Mouse (Mus musculus) cerebellum, postnatal 4 days (tissue): ENCODE measurements around the gene Ano8.
"Not testable (repeated sequence)": the region's sequence is repeated elsewhere in the genome, so short reads cannot be mapped to it uniquely, and the experiment has no call there.

ENCODE experiments used
- DNase-seq, 2 experiments: peaks; one replicate each; pipeline ENCODE4 v3.0.0; 2022; ENCODE audit warnings: low spot score in 2 of 2, mixed read lengths in 1 of 2

Gene Ano8

GRCm38 (mm10) chr8:71441404-71441803, 44.4 kb downstream of the Ano8 start:
- DNase-seq = peak in 1 of 2 experiments; percentile 26

DNA sequence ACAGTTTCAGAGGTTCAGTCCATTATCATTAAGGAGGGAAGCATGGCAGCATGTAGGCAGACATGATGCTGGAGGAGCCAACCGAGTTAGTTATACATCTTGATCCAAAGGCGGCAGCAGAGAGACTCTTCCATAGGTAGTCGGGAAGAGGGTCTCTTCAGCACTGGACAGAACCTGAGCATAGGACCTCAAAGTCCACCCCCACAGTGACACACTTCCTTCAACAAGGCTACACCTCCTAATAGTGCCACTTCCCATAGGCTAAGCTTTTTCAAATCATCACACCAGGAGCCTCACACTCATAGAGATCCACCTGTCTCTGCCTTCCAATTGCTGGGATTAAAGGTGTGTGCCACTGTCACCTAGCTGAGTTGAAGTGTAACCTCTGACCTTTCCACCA, 48.7 kb downstream of the Ano8 start:
- no peak for DNase-seq

GRCm38 (mm10) chr8:71432935-71433334, 52.8 kb downstream of the Ano8 start:
- DNase-seq = not testable (repeated sequence)
